Mouse (Mus musculus) stomach, postnatal 0 days (tissue): ENCODE results near the gene Evl.

Experiments used
- CTCF ChIP-seq: IDR thresholded peaks from 2 replicates; pipeline ENCODE4 v1.5.1; 2016; ENCODE audit warnings: antibody characterized with exemption, low read depth, mild to moderate bottlenecking, moderate library complexity
- EP300 ChIP-seq: optimal IDR thresholded peaks from 2 replicates; pipeline ENCODE3; 2016; ENCODE audit warnings: antibody characterized with exemption

GRCm38 (mm10) chr12:108712481-108712880 is 158.0 kb downstream of the Evl start:
- TF ChIP-seq EP300 (no peak), CTCF (no peak)
